Mouse (Mus musculus) midbrain, embryonic 16.5 days (tissue): Measurements from ENCODE around the gene Nolc1. TPM values are rescaled to one million over a fixed set of nuclear protein-coding genes. Genes with fewer than 3 reads are reported as not detected.
"Not testable (repeated sequence)": the region's sequence is repeated elsewhere in the genome, so short reads cannot be mapped to it uniquely, and the experiment has no call there.

Source experiments
- ATAC-seq: fragments of 200-750 bp; cut with Nextera tagmentation; 2 replicates; pipeline ENCODE4 v1.8.0; 2017; ENCODE audit warnings: moderate TSS enrichment
- H3K27ac ChIP-seq: fragments of 300-500 bp; sonication (generic); 2 replicates; pipeline ENCODE4 v1.5.1; 2014; ENCODE audit warnings: mild to moderate bottlenecking, low read length, mixed read lengths
- H3K27me3 ChIP-seq: fragments of 300-500 bp; sonication (generic); 2 replicates; pipeline ENCODE4 v1.6.1; 2014; ENCODE audit warnings: low read depth, low read length, mixed read lengths; ENCODE audit not compliant: control insufficient read depth, insufficient read depth
- H3K36me3 ChIP-seq: fragments of 300-500 bp; sonication (generic); 2 replicates; pipeline ENCODE4 v1.6.1; 2014; ENCODE audit warnings: mild to moderate bottlenecking, low read length, moderate library complexity, mixed read lengths; ENCODE audit not compliant: control insufficient read depth, insufficient read depth
- H3K4me1 ChIP-seq: fragments of 300-500 bp; sonication (generic); 2 replicates; pipeline ENCODE4 v1.6.1; 2014; ENCODE audit warnings: mild to moderate bottlenecking, low read length, mixed read lengths; ENCODE audit not compliant: control insufficient read depth, insufficient read depth
- H3K4me2 ChIP-seq: fragments of 300-500 bp; sonication (generic); 2 replicates; pipeline ENCODE4 v1.6.1; 2014; ENCODE audit warnings: mild to moderate bottlenecking, low read length, mixed read lengths
- H3K4me3 ChIP-seq: fragments of 300-500 bp; sonication (generic); 2 replicates; pipeline ENCODE4 v1.5.1; 2014; ENCODE audit warnings: low read depth, mild to moderate bottlenecking, low read length, moderate library complexity, mixed read lengths
- H3K9ac ChIP-seq: fragments of 300-500 bp; sonication (generic); 2 replicates; pipeline ENCODE4 v1.6.1; 2014; ENCODE audit warnings: low read depth, low read length, mixed read lengths
- H3K9me3 ChIP-seq: fragments of 300-500 bp; sonication (generic); replicated peaks from 2 replicates; pipeline ENCODE4 v1.6.1; 2014; ENCODE audit warnings: mild to moderate bottlenecking, low read length, mixed read lengths; ENCODE audit not compliant: control insufficient read depth, poor library complexity, severe bottlenecking
- WGBS: fragments of 180-500 bp; shearing (Covaris S2); extraction: QIAGEN DNeasy Blood & Tissue Kit; methylation state at CpG from one replicate; pipeline ENCODE4 v1.1.7; 2014; 5-methylcytosine and 5-hydroxymethylcytosine counted together
- polyA plus RNA-seq: library from polyadenylated mRNA; unstranded; fragments of >200 nt; fragmentation: Nextera tagmentation; extraction: Ambion mirVana; gene quantifications from 2 replicates; pipeline ENCODE4 v1.2.1, GENCODE M21; 2015

The Nolc1 gene
- polyA plus RNA-seq, 1 experiment from 2014 or later: 64.4 TPM

GRCm38 (mm10) chr19:46126301-46126700, 50.6 kb downstream of the Nolc1 start:
- H3K9ac ChIP-seq: no peak overlapping the region
- H3K27ac ChIP-seq: no peak overlapping the region
- H3K36me3 ChIP-seq: no peaks in the 10 kb centered on the region
- H3K9me3 ChIP-seq: no peaks in the 10 kb centered on the region
- H3K4me2 ChIP-seq: no peak overlapping the region
- H3K4me3 ChIP-seq: no peak overlapping the region
- 94% methylated on average over 4 of the region's 4 CpGs for WGBS
- ATAC-seq: no peak
- peaks cover 15% of the 10 kb centered on the region for H3K27me3 ChIP-seq
- H3K4me1 ChIP-seq: no peaks in the 10 kb centered on the region

- ATAC-seq, H3K4me3 ChIP-seq, H3K4me1 ChIP-seq, H3K4me2 ChIP-seq, H3K9me3 ChIP-seq, H3K27ac ChIP-seq, H3K36me3 ChIP-seq, H3K9ac ChIP-seq: not testable (repeated sequence)
- peaks cover 40% of the 10 kb centered on the region for H3K27me3 ChIP-seq
- WGBS: 76% methylated on average over 6 of the region's 6 CpGs
These were observed 54.1 kb downstream of the Nolc1 start for GRCm38 (mm10) chr19:46129737-46130136.

- H3K9me3 ChIP-seq: no peaks in the 10 kb centered on the region
- H3K36me3 ChIP-seq: no peaks in the 10 kb centered on the region
- no peak overlapping the region for H3K27ac ChIP-seq
- peaks cover 12% of the 10 kb centered on the region; the same call in 1 of the 2 replicates for H3K4me1 ChIP-seq
- ATAC-seq: no peak
- no peak overlapping the region for H3K9ac ChIP-seq
- 18% methylated on average over 5 of the region's 8 CpGs for WGBS
- H3K4me3 ChIP-seq: no peak overlapping the region
- peaks cover 42% of the 10 kb centered on the region for H3K27me3 ChIP-seq
- H3K4me2 ChIP-seq: peak overlapping the region; percentile 39
These were observed 55.6 kb downstream of the Nolc1 start for GRCm38 (mm10) chr19:46131283-46131682.

DNA sequence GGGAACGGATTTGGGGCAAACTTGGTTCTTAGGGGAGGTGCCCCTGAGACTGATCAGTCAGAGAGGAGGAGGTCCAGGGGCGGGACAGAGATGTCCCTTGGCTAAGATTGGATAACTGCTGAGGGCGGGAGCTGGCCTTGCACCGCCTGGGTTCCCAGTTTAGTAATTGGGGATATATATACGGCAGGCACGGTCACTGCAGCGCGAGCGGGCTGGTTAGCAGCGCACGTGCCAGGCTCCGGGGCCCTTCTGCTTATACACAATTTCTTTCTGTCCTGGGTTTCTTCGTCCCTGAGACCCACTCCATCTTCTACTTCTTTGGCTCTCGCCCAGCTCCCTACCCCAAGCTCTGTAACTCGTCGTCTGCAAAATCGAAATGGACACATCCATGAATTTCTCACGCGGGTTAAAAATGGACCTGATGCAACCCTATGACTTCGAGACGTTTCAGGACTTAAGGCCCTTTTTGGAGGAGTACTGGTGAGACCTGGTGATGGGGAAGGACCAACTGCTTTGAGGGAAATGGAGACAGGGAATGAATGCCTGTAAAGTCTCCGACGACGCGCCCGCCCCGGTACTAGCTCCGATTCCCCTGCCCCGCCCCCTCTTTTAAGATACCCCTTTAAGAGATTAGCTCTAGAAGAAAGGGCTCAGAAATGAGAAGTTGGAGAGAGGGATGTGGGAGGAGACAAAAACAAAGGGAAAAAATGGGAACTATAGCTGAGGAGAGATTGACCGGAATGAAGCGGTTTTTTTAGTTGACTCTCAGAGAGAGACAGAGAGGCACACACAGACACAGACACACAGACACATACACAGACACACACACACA, 56.2 kb downstream of the Nolc1 start, which contains the start of gene Elovl3:
Gene Elovl3 (plus strand): TSS at position 204 of the 832 bp plus-strand sequence.
- peaks cover 17% of the 10 kb centered on the region; the same call in 1 of the 2 replicates for H3K4me1 ChIP-seq
- H3K4me2 ChIP-seq: peak within 1 kb of the TSS; percentile 39
- H3K27me3 ChIP-seq: peaks cover 44% of the 10 kb centered on the region
- no peak within 1 kb of the TSS for H3K9ac ChIP-seq
- ATAC-seq: no peak
- H3K4me3 ChIP-seq: peak within 1 kb of the TSS; percentile 7
- H3K36me3 ChIP-seq: no peaks in the 10 kb centered on the region
- no peaks in the 10 kb centered on the region for H3K9me3 ChIP-seq
- H3K27ac ChIP-seq: no peak within 1 kb of the TSS
- 3% methylated on average over 31 of the region's 31 CpGs for WGBS

GRCm38 (mm10) chr19:46132577-46132976, 56.9 kb downstream of the Nolc1 start:
- Histone ChIP-seq H3K4me3 (no peak overlapping the region), H3K9ac (no peak overlapping the region), H3K27ac (no peak overlapping the region), H3K4me2 (no peak overlapping the region), H3K27me3 (peaks cover 50% of the 10 kb centered on the region), H3K4me1 (peaks cover 17% of the 10 kb centered on the region; the same call in 1 of the 2 replicates), H3K36me3 (no peaks in the 10 kb centered on the region), H3K9me3 (no peaks in the 10 kb centered on the region)
- ATAC-seq: no peak
- 22% methylated on average over 6 of the region's 6 CpGs for WGBS

Other genes starting within 250 kb of the Nolc1 start
- 23.4 and 25.6 TPM in 2 replicates for gene Armh3, start 77.4 kb upstream of the Nolc1 start, polyA plus RNA-seq
- gene Hps6, start 72.4 kb upstream of the Nolc1 start, polyA plus RNA-seq: 4.0 and 5.7 TPM in 2 replicates
- 19.9 and 20.0 TPM in 2 replicates for gene Pprc1, start 31.0 kb upstream of the Nolc1 start, polyA plus RNA-seq
- 88.1 and 107 TPM in 2 replicates for gene Ldb1, start 30.6 kb upstream of the Nolc1 start, polyA plus RNA-seq
- gene Elovl3, start 56.0 kb downstream of the Nolc1 start, polyA plus RNA-seq: 0.15 and 0.17 TPM in 2 replicates
- 1.6 and 2.0 TPM in 2 replicates for gene Pitx3, start 72.5 kb downstream of the Nolc1 start, polyA plus RNA-seq
- 62.8 and 66.9 TPM in 2 replicates for gene Gbf1, start 76.6 kb downstream of the Nolc1 start, polyA plus RNA-seq
- 1.3 and 1.5 TPM in 2 replicates for gene Nfkb2, start 228.5 kb downstream of the Nolc1 start, polyA plus RNA-seq